Mouse (Mus musculus): ENCODE measurements around the gene Msantd3. TPM values are rescaled to one million over a fixed set of nuclear protein-coding genes. Genes with fewer than 3 reads are reported as not detected.

The Msantd3 gene
- polyA plus RNA-seq, 1 experiment from 2014 or later = 28.3 TPM

DNA sequence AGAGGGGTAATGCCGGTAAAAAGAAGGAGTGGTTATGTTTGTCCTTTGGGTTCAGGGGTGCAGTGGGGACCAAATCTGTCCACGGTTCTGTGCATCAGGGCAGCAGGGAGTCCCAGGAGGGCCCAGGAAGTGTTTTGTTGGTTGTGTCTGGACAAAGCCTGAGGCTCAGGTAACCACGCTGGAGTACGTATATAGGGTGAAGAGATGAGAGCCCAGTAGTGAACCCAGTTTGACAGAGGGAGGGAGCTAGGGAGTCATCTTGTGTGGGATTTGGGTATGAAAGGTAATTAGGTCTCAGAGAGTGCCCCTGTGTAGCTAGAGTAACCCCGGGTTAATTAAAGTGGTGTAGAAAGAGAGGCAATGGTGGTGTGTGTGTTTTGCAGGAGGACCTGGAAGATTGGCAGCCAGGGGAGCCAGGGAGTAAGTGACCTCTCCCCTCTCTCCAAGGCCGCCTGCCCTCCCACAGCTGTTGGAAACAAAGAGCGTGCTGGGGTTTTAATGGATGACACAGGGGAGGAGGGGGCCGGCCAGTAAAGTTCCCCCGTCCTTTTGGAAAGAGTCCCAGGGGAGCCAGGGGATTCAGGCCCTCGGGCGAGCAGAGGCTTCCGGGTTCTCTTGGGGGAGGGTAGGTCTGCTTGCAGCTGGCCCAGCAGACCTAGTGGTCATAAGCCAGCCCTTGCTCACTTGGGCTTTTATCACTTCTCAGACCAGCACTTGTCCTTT is 46.5 kb downstream of the Msantd3 start:
- 2% methylated on average over 12 of the region's 12 CpGs for WGBS
- Histone ChIP-seq H3K27ac (peak overlapping the region; percentile 90), H3K27me3 (no peaks in the 10 kb centered on the region), H3K4me2 (peak overlapping the region; percentile 60), H3K9ac (peak overlapping the region; percentile 84), H3K36me3 (no peaks in the 10 kb centered on the region), H3K4me1 (peaks cover 25% of the 10 kb centered on the region), H3K9me3 (no peaks in the 10 kb centered on the region), H3K4me3 (peak overlapping the region; percentile 90)
- ATAC-seq (ENCODE audit: borderline replicate concordance, extremely low read depth, low FRiP score, low TSS enrichment) = peak; percentile 23; the same call in 1 of the 2 replicates

- Histone ChIP-seq H3K4me3 (no peak overlapping the region), H3K9me3 (no peaks in the 10 kb centered on the region), H3K36me3 (no peaks in the 10 kb centered on the region), H3K4me2 (no peak overlapping the region), H3K27ac (no peak overlapping the region), H3K9ac (no peak overlapping the region), H3K27me3 (no peaks in the 10 kb centered on the region), H3K4me1 (peaks cover 30% of the 10 kb centered on the region)
- no peak for ATAC-seq (ENCODE audit: borderline replicate concordance, extremely low read depth, low FRiP score, low TSS enrichment)
- 91% methylated on average over 2 of the region's 2 CpGs for WGBS
Measured at GRCm38 (mm10) chr4:48587526-48587925, 47.8 kb downstream of the Msantd3 start.

- whole genome bisulfite sequencing = 25% methylated on average over 9 of the region's 9 CpGs
- ATAC-seq (ENCODE audit: borderline replicate concordance, extremely low read depth, low FRiP score, low TSS enrichment) = no peak
- no peaks in the 10 kb centered on the region for H3K36me3 ChIP-seq
- no peaks in the 10 kb centered on the region for H3K27me3 ChIP-seq
- H3K27ac ChIP-seq = no peak overlapping the region
- H3K4me2 ChIP-seq = peak overlapping the region; percentile 24; the same call in 1 of the 2 replicates
- no peaks in the 10 kb centered on the region for H3K9me3 ChIP-seq
- H3K4me3 ChIP-seq = no peak overlapping the region
- no peak overlapping the region for H3K9ac ChIP-seq
- peaks cover 30% of the 10 kb centered on the region for H3K4me1 ChIP-seq
Measured at GRCm38 (mm10) chr4:48588576-48588975, 48.8 kb downstream of the Msantd3 start.

DNA sequence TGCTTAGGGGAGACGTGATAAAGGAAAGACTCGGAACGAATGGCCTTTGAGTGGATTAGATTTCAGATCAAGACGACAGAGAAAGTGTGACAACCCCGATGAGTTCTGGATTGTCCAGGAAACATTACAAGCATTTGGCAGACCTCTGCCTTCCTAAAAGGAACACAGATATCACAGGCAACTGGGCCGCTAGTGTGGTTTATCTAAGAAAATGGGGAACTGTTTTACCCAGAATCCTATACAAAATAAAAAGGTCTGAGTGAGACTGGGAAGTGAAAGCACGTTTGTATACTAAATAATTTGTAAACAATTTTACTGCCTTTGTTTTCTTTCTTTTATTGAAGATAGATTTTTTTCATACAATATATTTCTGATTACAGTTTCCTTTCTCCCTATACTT is 51.1 kb downstream of the Msantd3 start:
- no peak for ATAC-seq (ENCODE audit: borderline replicate concordance, extremely low read depth, low FRiP score, low TSS enrichment)
- Histone ChIP-seq H3K27me3 (no peaks in the 10 kb centered on the region), H3K4me2 (no peak overlapping the region), H3K9ac (no peak overlapping the region), H3K4me3 (no peak overlapping the region), H3K4me1 (peaks cover 24% of the 10 kb centered on the region), H3K36me3 (no peaks in the 10 kb centered on the region), H3K9me3 (no peaks in the 10 kb centered on the region), H3K27ac (no peak overlapping the region)
- 67% methylated on average over 7 of the region's 7 CpGs for WGBS

GRCm38 (mm10) chr4:48591390-48591789 is 51.7 kb downstream of the Msantd3 start:
- no peak overlapping the region for H3K27ac ChIP-seq
- no peak for ATAC-seq (ENCODE audit: borderline replicate concordance, extremely low read depth, low FRiP score, low TSS enrichment)
- H3K27me3 ChIP-seq = no peaks in the 10 kb centered on the region
- H3K9me3 ChIP-seq = no peaks in the 10 kb centered on the region
- H3K4me3 ChIP-seq = no peak overlapping the region
- WGBS = 80% methylated on average over 3 of the region's 3 CpGs
- H3K36me3 ChIP-seq = no peaks in the 10 kb centered on the region
- H3K4me1 ChIP-seq = peaks cover 22% of the 10 kb centered on the region
- H3K4me2 ChIP-seq = no peak overlapping the region
- H3K9ac ChIP-seq = no peak overlapping the region

GRCm38 (mm10) chr4:48592328-48592727 is 52.6 kb downstream of the Msantd3 start:
- Histone ChIP-seq H3K9ac (no peak overlapping the region), H3K9me3 (no peaks in the 10 kb centered on the region), H3K27ac (no peak overlapping the region), H3K4me1 (peaks cover 19% of the 10 kb centered on the region), H3K27me3 (no peaks in the 10 kb centered on the region), H3K4me3 (no peak overlapping the region), H3K4me2 (no peak overlapping the region), H3K36me3 (no peaks in the 10 kb centered on the region)
- 38% methylated on average over 5 of the region's 5 CpGs for whole genome bisulfite sequencing
- no peak for ATAC-seq (ENCODE audit: borderline replicate concordance, extremely low read depth, low FRiP score, low TSS enrichment)

- H3K4me1 ChIP-seq = peaks cover 19% of the 10 kb centered on the region
- no peak overlapping the region for H3K4me2 ChIP-seq
- H3K9ac ChIP-seq = no peak overlapping the region
- no peak overlapping the region for H3K27ac ChIP-seq
- ATAC-seq (ENCODE audit: borderline replicate concordance, extremely low read depth, low FRiP score, low TSS enrichment) = no peak
- H3K4me3 ChIP-seq = no peak overlapping the region
- no peaks in the 10 kb centered on the region for H3K36me3 ChIP-seq
- H3K27me3 ChIP-seq = no peaks in the 10 kb centered on the region
- H3K9me3 ChIP-seq = no peaks in the 10 kb centered on the region
- WGBS = 90% methylated on average over 7 of the region's 7 CpGs
Measured at GRCm38 (mm10) chr4:48592844-48593243, 53.1 kb downstream of the Msantd3 start.

DNA sequence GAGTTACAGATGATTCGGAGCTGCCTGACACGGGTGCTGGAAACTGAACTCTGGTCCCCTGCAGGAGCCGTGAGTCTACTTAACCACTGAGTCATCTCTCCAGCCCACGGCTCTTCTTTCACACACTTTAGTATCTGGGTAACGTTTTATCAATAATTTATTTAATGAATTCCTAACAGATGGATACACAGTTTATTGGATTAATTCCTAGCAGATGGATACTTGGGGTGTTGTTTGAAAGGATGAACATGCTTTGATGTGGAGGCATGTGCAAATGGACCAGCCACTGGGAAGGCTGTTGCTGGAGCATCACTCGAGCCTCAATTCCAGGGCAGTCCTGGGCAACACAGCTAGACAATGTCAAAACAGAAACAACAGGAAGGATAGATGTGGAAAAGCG is 56.4 kb downstream of the Msantd3 start:
- no peak overlapping the region for H3K9ac ChIP-seq
- no peaks in the 10 kb centered on the region for H3K9me3 ChIP-seq
- no peak for ATAC-seq (ENCODE audit: borderline replicate concordance, extremely low read depth, low FRiP score, low TSS enrichment)
- H3K4me2 ChIP-seq = no peak overlapping the region
- H3K27me3 ChIP-seq = no peaks in the 10 kb centered on the region
- no peak overlapping the region for H3K27ac ChIP-seq
- no peak overlapping the region for H3K4me3 ChIP-seq
- H3K36me3 ChIP-seq = no peaks in the 10 kb centered on the region
- H3K4me1 ChIP-seq = 0 out of 2 replicates have a peak, but pooled peaks cover 5% of the 10 kb centered on the region
- 66% methylated on average over 7 of the region's 7 CpGs for WGBS

DNA sequence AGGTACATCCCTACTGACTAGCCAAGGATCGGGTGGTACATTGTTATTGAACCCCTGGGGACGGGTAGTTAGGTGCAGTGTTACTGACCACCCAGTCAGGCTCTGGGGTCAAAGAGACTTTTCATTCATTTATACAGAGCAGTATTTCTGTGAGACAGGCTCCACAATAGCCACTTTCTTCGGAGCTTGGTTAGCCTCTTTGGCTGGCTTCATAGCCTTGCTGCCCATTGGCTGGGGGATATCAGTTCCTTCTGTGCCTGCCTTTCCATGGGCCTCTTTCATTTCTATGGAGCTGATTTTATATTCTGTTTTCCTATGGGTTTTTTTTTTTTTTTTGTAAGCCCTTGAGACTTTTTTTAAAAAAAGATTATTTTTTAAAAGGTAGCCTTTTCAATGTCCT is 65.9 kb downstream of the Msantd3 start:
- no peak overlapping the region for H3K27ac ChIP-seq
- no peak for ATAC-seq (ENCODE audit: borderline replicate concordance, extremely low read depth, low FRiP score, low TSS enrichment)
- 81% methylated on average over 3 of the region's 3 CpGs for WGBS

GRCm38 (mm10) chr4:48609485-48609884 is 69.8 kb downstream of the Msantd3 start:
- H3K36me3 ChIP-seq = 0 out of 2 replicates have a peak, but pooled peaks cover 7% of the 10 kb centered on the region
- no peak overlapping the region for H3K9ac ChIP-seq
- H3K4me2 ChIP-seq = no peak overlapping the region
- ATAC-seq (ENCODE audit: borderline replicate concordance, extremely low read depth, low FRiP score, low TSS enrichment) = no peak
- no peak overlapping the region for H3K4me3 ChIP-seq
- H3K4me1 ChIP-seq = no peaks in the 10 kb centered on the region
- no peaks in the 10 kb centered on the region for H3K27me3 ChIP-seq
- no peaks in the 10 kb centered on the region for H3K9me3 ChIP-seq
- no peak overlapping the region for H3K27ac ChIP-seq
- WGBS = 91% methylated on average over 9 of the region's 9 CpGs

More for the DNA sequence above, 65.9 kb downstream of the Msantd3 start:
- Histone ChIP-seq H3K36me3 (0 out of 2 replicates have a peak, but pooled peaks cover 7% of the 10 kb centered on the region), H3K9me3 (no peaks in the 10 kb centered on the region), H3K4me1 (no peaks in the 10 kb centered on the region), H3K27me3 (no peaks in the 10 kb centered on the region), H3K9ac (no peak overlapping the region), H3K4me3 (no peak overlapping the region), H3K4me2 (no peak overlapping the region)

DNA sequence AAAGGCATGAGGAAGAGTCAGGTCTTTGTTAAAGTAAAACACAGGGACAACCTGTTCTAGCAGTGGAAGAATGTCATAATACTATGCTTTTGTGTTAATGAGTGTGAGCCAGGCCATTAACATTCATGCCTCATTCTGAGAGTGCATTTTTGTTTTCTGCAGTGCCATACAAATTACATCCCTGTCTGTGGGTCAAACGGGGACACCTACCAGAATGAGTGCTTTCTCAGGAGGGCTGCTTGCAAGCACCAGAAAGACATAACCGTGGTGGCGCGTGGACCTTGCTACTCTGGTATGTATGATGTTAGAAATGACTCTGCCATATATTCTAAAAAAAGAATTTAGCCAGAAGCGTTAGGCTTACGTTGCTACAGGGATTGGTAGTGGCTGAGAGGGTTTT is 70.5 kb downstream of the Msantd3 start:
- no peaks in the 10 kb centered on the region for H3K4me1 ChIP-seq
- H3K27me3 ChIP-seq = no peaks in the 10 kb centered on the region
- 88% methylated on average over 6 of the region's 6 CpGs for WGBS
- H3K36me3 ChIP-seq = 0 out of 2 replicates have a peak, but pooled peaks cover 6% of the 10 kb centered on the region
- H3K9me3 ChIP-seq = no peaks in the 10 kb centered on the region
- H3K4me3 ChIP-seq = no peak overlapping the region
- no peak overlapping the region for H3K9ac ChIP-seq
- no peak overlapping the region for H3K4me2 ChIP-seq
- no peak for ATAC-seq (ENCODE audit: borderline replicate concordance, extremely low read depth, low FRiP score, low TSS enrichment)
- no peak overlapping the region for H3K27ac ChIP-seq
